Mouse (Mus musculus) midbrain, embryonic 15.5 days (tissue): Measurements from ENCODE around the gene B4galt3. TPM values are rescaled to one million over a fixed set of nuclear protein-coding genes. Genes with fewer than 3 reads are reported as not detected.
"Not testable (repeated sequence)": the region's sequence is repeated elsewhere in the genome, so short reads cannot be mapped to it uniquely, and the experiment has no call there.

Experiments used
- ATAC-seq: fragments of 200-750 bp; cut with Nextera tagmentation; replicated peaks from 2 replicates; pipeline ENCODE4 v1.8.0; 2017; ENCODE audit warnings: moderate TSS enrichment
- H3K27ac ChIP-seq: fragments of 300-500 bp; sonication (generic); 2 replicates; pipeline ENCODE4 v1.5.1; 2015; ENCODE audit warnings: mild to moderate bottlenecking, inconsistent platforms
- H3K27me3 ChIP-seq: fragments of 300-500 bp; sonication (generic); replicated peaks from 2 replicates; pipeline ENCODE4 v1.6.1; 2015; ENCODE audit warnings: inconsistent platforms
- H3K36me3 ChIP-seq: fragments of 300-500 bp; sonication (generic); replicated peaks from 2 replicates; pipeline ENCODE4 v1.6.1; 2015; ENCODE audit warnings: inconsistent platforms
- H3K4me1 ChIP-seq: fragments of 300-500 bp; sonication (generic); 2 replicates; pipeline ENCODE4 v1.6.1; 2015; ENCODE audit warnings: inconsistent platforms
- H3K4me2 ChIP-seq: fragments of 300-500 bp; sonication (generic); 2 replicates; pipeline ENCODE4 v1.6.1; 2015; ENCODE audit warnings: inconsistent platforms, mild to moderate bottlenecking, moderate library complexity
- H3K4me3 ChIP-seq: fragments of 300-500 bp; sonication (generic); 2 replicates; pipeline ENCODE4 v1.5.1; 2015; ENCODE audit warnings: mild to moderate bottlenecking, inconsistent platforms
- H3K9ac ChIP-seq: fragments of 300-500 bp; sonication (generic); 2 replicates; pipeline ENCODE4 v1.6.1; 2015; ENCODE audit warnings: mild to moderate bottlenecking, inconsistent platforms
- H3K9me3 ChIP-seq: fragments of 300-500 bp; sonication (generic); 2 replicates; pipeline ENCODE4 v1.6.1; 2016; ENCODE audit warnings: inconsistent platforms
- WGBS: fragments of 180-500 bp; shearing (Covaris S2); methylation state at CpG from one replicate; pipeline ENCODE4 v1.1.7; 2015; ENCODE audit warnings: mixed read lengths; 5-methylcytosine and 5-hydroxymethylcytosine counted together
- polyA plus RNA-seq: library from polyadenylated mRNA; unstranded; fragments of >200 nt; fragmentation: Nextera tagmentation; extraction: Ambion mirVana; gene quantifications from 2 replicates; pipeline ENCODE4 v1.2.1, GENCODE M21; 2015

Gene B4galt3
- polyA plus RNA-seq, 1 experiment from 2014 or later, result 112 TPM

GRCm38 (mm10) chr1:171294298-171295062 is 24.4 kb downstream of the B4galt3 start, which contains the start of gene Ufc1:
Gene Ufc1, minus strand, starts transcription at chr1:171295024.
- Histone ChIP-seq H3K36me3 (no peaks in the 10 kb centered on the region; the same call in 1 of the 2 replicates), H3K4me2 (peak within 1 kb of the TSS; percentile 80), H3K9ac (peak within 1 kb of the TSS; percentile 90), H3K27me3 (peaks cover 14% of the 10 kb centered on the region), H3K27ac (peak within 1 kb of the TSS; percentile 93), H3K4me3 (peak within 1 kb of the TSS; percentile 83), H3K9me3 (no peaks in the 10 kb centered on the region), H3K4me1 (peaks cover 15% of the 10 kb centered on the region)
- peak; percentile 89 for ATAC-seq
- WGBS, result under 1% methylated on average over 42 of the region's 42 CpGs

GRCm38 (mm10) chr1:171295063-171295402 is 24.9 kb downstream of the B4galt3 start:
- Histone ChIP-seq H3K9me3 (no peaks in the 10 kb centered on the region), H3K36me3 (no peaks in the 10 kb centered on the region), H3K4me1 (peaks cover 15% of the 10 kb centered on the region), H3K4me2 (peak overlapping the region; percentile 80), H3K27ac (peak overlapping the region; percentile 93), H3K9ac (peak overlapping the region; percentile 90), H3K27me3 (peaks cover 14% of the 10 kb centered on the region), H3K4me3 (peak overlapping the region; percentile 83)
- WGBS, result 14% methylated on average over 3 of the region's 3 CpGs
- peak; percentile 55; the same call in 1 of the 2 replicates for ATAC-seq

- Histone ChIP-seq H3K27ac (no peak overlapping the region), H3K36me3 (no peaks in the 10 kb centered on the region), H3K9ac (no peak overlapping the region), H3K27me3 (peaks cover 14% of the 10 kb centered on the region), H3K4me1 (peaks cover 13% of the 10 kb centered on the region), H3K9me3 (no peaks in the 10 kb centered on the region), H3K4me2 (no peak overlapping the region), H3K4me3 (no peak overlapping the region)
- 76% methylated on average over 3 of the region's 3 CpGs for WGBS
- ATAC-seq, result no peak
Observed at GRCm38 (mm10) chr1:171298226-171298625, 28.1 kb downstream of the B4galt3 start.

- not testable (repeated sequence) for H3K4me2 ChIP-seq, ATAC-seq, H3K9me3 ChIP-seq, H3K36me3 ChIP-seq, H3K27ac ChIP-seq, H3K9ac ChIP-seq, H3K27me3 ChIP-seq, H3K4me1 ChIP-seq, H3K4me3 ChIP-seq
- WGBS, result 74% methylated on average over 5 of the region's 5 CpGs
Observed at GRCm38 (mm10) chr1:171306157-171306556, 36.0 kb downstream of the B4galt3 start.

GRCm38 (mm10) chr1:171309321-171309720 is 39.2 kb downstream of the B4galt3 start:
- WGBS, result 69% methylated on average over 2 of the region's 2 CpGs
- H3K9me3 ChIP-seq, result no peaks in the 10 kb centered on the region
- no peak overlapping the region for H3K4me3 ChIP-seq
- no peaks in the 10 kb centered on the region for H3K27me3 ChIP-seq
- no peak overlapping the region for H3K9ac ChIP-seq
- no peaks in the 10 kb centered on the region for H3K36me3 ChIP-seq
- ATAC-seq, result no peak
- H3K4me2 ChIP-seq, result no peak overlapping the region
- H3K27ac ChIP-seq, result no peak overlapping the region
- no peaks in the 10 kb centered on the region for H3K4me1 ChIP-seq

- Histone ChIP-seq H3K9me3 (no peaks in the 10 kb centered on the region), H3K9ac (no peak overlapping the region), H3K4me2 (no peak overlapping the region), H3K4me1 (no peaks in the 10 kb centered on the region), H3K36me3 (no peaks in the 10 kb centered on the region), H3K27me3 (no peaks in the 10 kb centered on the region), H3K4me3 (no peak overlapping the region), H3K27ac (no peak overlapping the region)
- ATAC-seq, result no peak
- WGBS, result 14% methylated on average over 7 of the region's 7 CpGs
Observed at GRCm38 (mm10) chr1:171319748-171320147, 49.6 kb downstream of the B4galt3 start.

GRCm38 (mm10) chr1:171320151-171320550 is 50.0 kb downstream of the B4galt3 start:
- H3K4me2 ChIP-seq, result no peak overlapping the region
- ATAC-seq, result no peak
- WGBS, result 18% methylated on average over 5 of the region's 5 CpGs
- H3K36me3 ChIP-seq, result no peaks in the 10 kb centered on the region
- H3K4me1 ChIP-seq, result no peaks in the 10 kb centered on the region
- no peak overlapping the region for H3K4me3 ChIP-seq
- no peak overlapping the region for H3K27ac ChIP-seq
- H3K9me3 ChIP-seq, result no peaks in the 10 kb centered on the region
- H3K9ac ChIP-seq, result no peak overlapping the region
- H3K27me3 ChIP-seq, result no peaks in the 10 kb centered on the region

- ATAC-seq, result no peak
- Histone ChIP-seq H3K4me1 (peaks cover 9% of the 10 kb centered on the region), H3K27me3 (no peaks in the 10 kb centered on the region), H3K9me3 (no peaks in the 10 kb centered on the region), H3K4me2 (no peak overlapping the region), H3K36me3 (no peaks in the 10 kb centered on the region), H3K9ac (no peak overlapping the region), H3K4me3 (no peak overlapping the region), H3K27ac (no peak overlapping the region)
Observed at GRCm38 (mm10) chr1:171321415-171321814, 51.3 kb downstream of the B4galt3 start.

- Histone ChIP-seq H3K4me2 (no peak overlapping the region), H3K4me1 (peaks cover 13% of the 10 kb centered on the region), H3K36me3 (no peaks in the 10 kb centered on the region), H3K27me3 (no peaks in the 10 kb centered on the region), H3K9me3 (no peaks in the 10 kb centered on the region), H3K9ac (no peak overlapping the region), H3K27ac (no peak overlapping the region), H3K4me3 (no peak overlapping the region)
- WGBS, result 88% methylated on average over 1 of the region's 1 CpGs
- peak; percentile 45 for ATAC-seq
Observed at GRCm38 (mm10) chr1:171322012-171322411, 51.9 kb downstream of the B4galt3 start.

- WGBS, result 85% methylated on average over 2 of the region's 2 CpGs
- no peaks in the 10 kb centered on the region for H3K36me3 ChIP-seq
- H3K27me3 ChIP-seq, result no peaks in the 10 kb centered on the region
- no peak overlapping the region for H3K4me3 ChIP-seq
- H3K4me2 ChIP-seq, result no peak overlapping the region
- no peak overlapping the region for H3K9ac ChIP-seq
- H3K9me3 ChIP-seq, result no peaks in the 10 kb centered on the region
- peaks cover 33% of the 10 kb centered on the region for H3K4me1 ChIP-seq
- no peak overlapping the region for H3K27ac ChIP-seq
- no peak for ATAC-seq
Observed at GRCm38 (mm10) chr1:171325571-171325970, 55.4 kb downstream of the B4galt3 start.

Other genes starting within 250 kb of the B4galt3 start
- gene Fcgr3, start 205.4 kb upstream of the B4galt3 start, polyA plus RNA-seq, result 10.7 and 11.7 TPM in 2 replicates
- gene Cfap126, start 156.4 kb upstream of the B4galt3 start, polyA plus RNA-seq, result 6.5 and 9.0 TPM in 2 replicates
- gene Sdhc, start 119.7 kb upstream of the B4galt3 start, polyA plus RNA-seq, result 286 and 289 TPM in 2 replicates
- 0.24 and 0.37 TPM in 2 replicates for gene Mpz, start 119.6 kb upstream of the B4galt3 start, polyA plus RNA-seq
- gene Pcp4l1, start 74.1 kb upstream of the B4galt3 start, polyA plus RNA-seq, result 17.9 and 19.4 TPM in 2 replicates
- gene Nr1i3, start 56.4 kb upstream of the B4galt3 start, polyA plus RNA-seq, result 0.23 and 0.34 TPM in 2 replicates
- 48.1 and 56.5 TPM in 2 replicates for gene Tomm40l, start 47.8 kb upstream of the B4galt3 start, polyA plus RNA-seq
- gene Apoa2, start 45.3 kb upstream of the B4galt3 start, polyA plus RNA-seq, result 3.4 and 11.6 TPM in 2 replicates
- 27.3 and 33.2 TPM in 2 replicates for gene Fcer1g, start 36.0 kb upstream of the B4galt3 start, polyA plus RNA-seq
- 7.0 and 7.1 TPM in 2 replicates for gene Adamts4, start 19.9 kb upstream of the B4galt3 start, polyA plus RNA-seq
- gene Ndufs2, start 18.9 kb upstream of the B4galt3 start, polyA plus RNA-seq, result 229 and 238 TPM in 2 replicates
- 48.7 and 56.2 TPM in 2 replicates for gene Ppox, start 10.9 kb downstream of the B4galt3 start, polyA plus RNA-seq
- 119 and 122 TPM in 2 replicates for gene Usp21, start 17.7 kb downstream of the B4galt3 start, polyA plus RNA-seq
- 99.7 and 102 TPM in 2 replicates for gene Ufc1, start 24.7 kb downstream of the B4galt3 start, polyA plus RNA-seq
- 52.9 and 53.5 TPM in 2 replicates for gene Dedd, start 58.8 kb downstream of the B4galt3 start, polyA plus RNA-seq
- 52.2 and 54.2 TPM in 2 replicates for gene Nit1, start 75.3 kb downstream of the B4galt3 start, polyA plus RNA-seq
- 146 and 150 TPM in 2 replicates for gene Pfdn2, start 75.3 kb downstream of the B4galt3 start, polyA plus RNA-seq
- 3.3 and 4.5 TPM in 2 replicates for gene Klhdc9, start 90.5 kb downstream of the B4galt3 start, polyA plus RNA-seq
- 3.1 and 3.6 TPM in 2 replicates for gene Nectin4, start 99.8 kb downstream of the B4galt3 start, polyA plus RNA-seq
- 0.66 and 0.87 TPM in 2 replicates for gene Arhgap30, start 118.6 kb downstream of the B4galt3 start, polyA plus RNA-seq
- gene Usf1, start 141.0 kb downstream of the B4galt3 start, polyA plus RNA-seq, result 205 and 216 TPM in 2 replicates
- 8.4 and 8.8 TPM in 2 replicates for gene Tstd1, start 148.5 kb downstream of the B4galt3 start, polyA plus RNA-seq
- gene F11r, start 167.2 kb downstream of the B4galt3 start, polyA plus RNA-seq, result 9.4 and 11.8 TPM in 2 replicates
- 33.1 and 34.3 TPM in 2 replicates for gene Alyref2, start 233.2 kb downstream of the B4galt3 start, polyA plus RNA-seq